Mouse (Mus musculus) yolk sac, embryonic 10.5 days (tissue): ENCODE data around the gene Cd19.

ENCODE experiments used
- DNase-seq: peaks from one replicate; pipeline ENCODE4 v3.0.0-alpha.2; 2017; ENCODE audit warnings: low spot score

Gene Cd19

GRCm38 (mm10) chr7:126414725-126415124, at the start of gene Cd19:
Cd19 (minus strand) TSS chr7:126414889.
- DNase-seq, result no peak

- DNase-seq, result no peak
Measured at GRCm38 (mm10) chr7:126464121-126464520, 49.4 kb upstream of the Cd19 start.

DNA sequence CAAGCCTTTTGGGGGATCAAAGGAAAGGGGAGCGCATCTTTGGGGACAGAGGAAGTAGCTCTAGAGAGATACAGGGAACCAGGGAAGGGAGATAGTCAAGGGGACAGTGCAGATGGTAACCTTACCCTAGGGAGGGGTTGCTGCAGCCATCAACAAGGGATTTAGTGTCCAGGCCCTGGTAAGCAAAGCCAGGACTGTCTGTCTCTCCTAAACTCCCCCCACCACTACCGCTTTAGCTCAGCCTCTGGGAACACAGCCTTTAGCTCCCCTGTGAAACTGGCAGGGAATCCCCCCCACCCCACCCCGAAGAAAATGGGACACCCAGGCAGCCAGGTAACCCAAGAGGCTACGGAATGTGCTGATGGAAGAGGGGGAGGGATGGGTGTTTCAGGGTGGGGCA, 48.9 kb upstream of the Cd19 start:
- DNase-seq, result no peak

GRCm38 (mm10) chr7:126463004-126463403, 48.3 kb upstream of the Cd19 start, which contains the start of gene Atp2a1:
Atp2a1 (minus strand) TSS chr7:126463108.
- DNase-seq, result no peak

GRCm38 (mm10) chr7:126461626-126462025, 46.9 kb upstream of the Cd19 start:
- no peak for DNase-seq

GRCm38 (mm10) chr7:126460623-126461399, 46.1 kb upstream of the Cd19 start:
- no peak for DNase-seq

DNA sequence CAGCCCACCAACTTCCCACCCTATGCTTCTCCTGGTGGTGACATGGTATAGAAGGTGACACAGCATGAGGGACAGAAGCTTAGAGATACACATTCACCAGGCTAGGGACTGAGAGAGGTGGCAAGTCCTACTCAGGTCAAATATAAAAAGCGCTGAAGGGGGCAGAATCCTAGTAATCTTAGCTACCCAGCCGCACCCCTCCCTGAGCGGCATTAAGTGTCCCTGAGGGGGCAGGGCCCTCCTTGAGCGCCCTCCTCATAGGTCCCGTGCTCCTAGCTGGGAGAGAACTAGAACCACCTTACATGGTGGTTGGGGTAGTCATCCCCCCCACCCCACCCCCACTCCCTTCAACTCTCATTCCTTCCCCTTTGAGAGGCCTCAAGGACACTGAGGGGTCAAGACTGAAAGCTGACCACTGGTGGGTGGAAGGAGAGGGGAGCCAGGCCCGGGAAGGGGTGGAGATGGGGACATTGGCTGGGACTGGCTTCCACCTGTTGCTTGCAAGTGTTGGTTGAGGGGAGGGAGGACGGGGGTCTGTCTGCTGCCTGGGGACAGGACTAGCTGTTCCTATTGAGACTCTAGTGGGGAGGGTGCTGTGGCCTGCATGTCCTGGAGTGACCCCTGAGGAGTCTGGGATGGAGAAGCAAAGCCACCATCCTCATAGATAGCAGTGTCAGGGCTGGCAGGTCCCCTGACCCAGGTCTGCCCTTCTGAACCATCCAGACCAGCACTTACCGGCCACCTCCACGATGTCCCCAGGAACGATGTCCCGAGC, 44.3 kb upstream of the Cd19 start:
- no peak for DNase-seq

- DNase-seq, result no peak
Measured at GRCm38 (mm10) chr7:126458225-126458624, 43.5 kb upstream of the Cd19 start.

DNA sequence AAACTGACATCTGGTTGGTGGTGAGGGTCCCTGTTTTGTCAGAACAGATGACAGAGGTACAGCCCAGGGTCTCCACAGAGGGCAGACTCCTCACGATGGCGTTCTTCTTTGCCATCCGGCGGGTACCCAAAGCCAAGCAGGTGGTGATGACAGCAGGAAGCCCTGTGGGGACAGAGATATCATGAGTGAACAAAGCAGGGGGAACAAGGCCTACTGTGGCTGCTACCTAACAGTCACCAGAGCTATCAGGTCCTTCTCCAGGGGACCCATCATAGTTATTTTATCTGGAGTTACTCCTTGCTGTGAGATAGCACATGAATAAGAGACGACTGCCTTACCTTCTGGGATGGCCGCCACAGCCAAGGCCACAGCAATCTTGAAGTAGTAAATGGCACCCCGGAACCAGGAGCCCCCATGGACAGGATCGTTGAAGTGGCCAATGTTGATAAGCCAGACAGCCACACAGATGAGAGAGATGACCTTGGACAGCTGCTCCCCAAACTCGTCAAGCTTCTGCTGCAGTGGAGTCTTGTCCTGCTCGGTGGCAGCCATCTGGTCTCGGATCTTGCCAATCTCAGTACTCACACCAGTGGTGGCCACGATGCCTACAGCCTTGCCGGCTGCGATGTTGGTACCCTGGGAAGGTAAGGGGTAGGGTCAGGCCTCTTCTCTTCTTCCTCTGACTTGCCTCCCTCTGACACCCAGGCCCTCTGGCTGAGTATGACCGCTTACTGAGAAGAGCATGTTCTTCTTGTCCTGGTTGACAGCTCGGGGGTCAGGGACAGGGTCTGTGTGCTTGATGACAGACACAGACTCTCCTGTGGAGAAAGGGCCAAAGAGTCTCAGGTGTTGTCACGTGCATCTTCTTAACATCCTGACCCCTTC, 41.9 kb upstream of the Cd19 start:
- no peak for DNase-seq

GRCm38 (mm10) chr7:126455242-126455641, 40.6 kb upstream of the Cd19 start:
- DNase-seq, result no peak

DNA sequence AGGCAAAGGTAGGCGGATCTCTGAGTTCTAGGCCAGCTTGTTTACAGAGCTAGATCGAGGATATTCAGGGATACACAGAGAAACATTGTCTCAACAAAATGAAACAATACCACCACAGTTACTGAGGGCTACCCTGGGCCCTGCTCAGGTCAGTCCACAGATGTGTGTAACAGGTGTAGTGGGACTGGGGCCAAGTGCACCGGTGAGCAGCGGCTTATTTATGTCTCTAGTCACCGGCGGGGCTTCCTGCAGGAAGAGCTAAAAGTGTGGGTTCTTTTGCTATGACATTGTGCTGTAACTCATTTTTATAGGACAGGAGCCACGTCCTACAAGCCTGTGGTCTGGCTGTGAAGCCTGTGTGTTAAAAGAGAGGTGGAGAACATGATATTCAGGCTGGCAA, 39.2 kb upstream of the Cd19 start:
- no peak for DNase-seq

GRCm38 (mm10) chr7:126452244-126452643, 37.6 kb upstream of the Cd19 start:
- no peak for DNase-seq

DNA sequence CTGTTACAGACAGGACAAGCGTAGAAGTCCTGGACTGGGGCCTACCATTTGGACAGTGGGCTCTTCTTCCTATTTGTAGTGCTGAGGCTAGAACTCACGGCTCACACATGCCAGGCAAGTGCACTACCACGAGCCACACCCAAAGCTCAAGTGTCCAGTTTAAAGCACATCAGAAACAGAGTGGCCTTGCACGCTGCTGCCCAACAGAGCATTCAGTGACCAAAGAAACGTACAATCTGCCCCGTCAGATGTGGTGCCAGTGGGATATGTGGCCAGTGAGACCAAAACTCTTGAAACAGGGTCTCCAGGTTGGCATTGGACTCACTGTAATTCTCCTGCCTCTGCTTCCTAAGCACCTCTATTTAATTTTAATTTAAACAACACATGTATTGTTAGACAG, 36.0 kb upstream of the Cd19 start:
- DNase-seq, result no peak

DNA sequence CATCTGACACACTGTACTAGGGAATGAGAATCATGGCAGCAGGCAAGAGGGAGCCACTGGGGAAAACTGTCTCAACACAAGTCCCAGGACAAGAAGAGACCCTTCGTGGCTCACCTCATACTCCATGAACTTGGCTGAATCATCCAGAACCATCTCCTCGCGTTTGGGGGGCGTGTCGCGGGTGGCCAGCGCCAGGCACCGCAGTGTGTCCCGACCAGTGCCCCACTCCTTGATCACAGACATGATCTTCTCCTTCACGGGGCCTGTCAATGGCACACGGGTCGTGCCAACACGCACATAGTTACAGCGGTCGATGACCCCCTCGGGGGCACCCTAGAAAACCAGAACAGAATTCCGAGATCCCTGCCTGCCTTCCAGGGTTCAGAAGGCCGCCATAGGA, 35.3 kb upstream of the Cd19 start:
- no peak for DNase-seq

DNA sequence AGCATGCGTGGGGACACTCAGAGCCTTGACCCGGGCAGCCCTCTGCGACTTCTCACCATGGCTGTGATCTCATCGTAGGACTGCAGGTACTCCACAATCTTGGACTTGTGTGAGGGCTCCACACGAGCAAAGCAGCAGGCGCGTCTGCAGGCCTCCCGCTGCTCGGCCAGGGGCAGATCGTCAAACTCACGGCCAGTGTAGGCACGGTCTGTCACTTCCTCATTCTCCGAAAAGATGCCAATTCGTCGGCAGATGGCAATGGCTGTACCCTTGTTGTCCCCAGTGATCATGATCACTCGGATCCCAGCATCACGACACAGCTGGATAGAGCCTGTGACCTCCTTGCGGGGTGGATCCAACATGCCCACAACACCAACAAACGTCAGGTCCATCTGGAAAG, 33.8 kb upstream of the Cd19 start:
- no peak for DNase-seq

- DNase-seq, result no peak
Measured at GRCm38 (mm10) chr7:126446217-126446616, 31.5 kb upstream of the Cd19 start.

DNA sequence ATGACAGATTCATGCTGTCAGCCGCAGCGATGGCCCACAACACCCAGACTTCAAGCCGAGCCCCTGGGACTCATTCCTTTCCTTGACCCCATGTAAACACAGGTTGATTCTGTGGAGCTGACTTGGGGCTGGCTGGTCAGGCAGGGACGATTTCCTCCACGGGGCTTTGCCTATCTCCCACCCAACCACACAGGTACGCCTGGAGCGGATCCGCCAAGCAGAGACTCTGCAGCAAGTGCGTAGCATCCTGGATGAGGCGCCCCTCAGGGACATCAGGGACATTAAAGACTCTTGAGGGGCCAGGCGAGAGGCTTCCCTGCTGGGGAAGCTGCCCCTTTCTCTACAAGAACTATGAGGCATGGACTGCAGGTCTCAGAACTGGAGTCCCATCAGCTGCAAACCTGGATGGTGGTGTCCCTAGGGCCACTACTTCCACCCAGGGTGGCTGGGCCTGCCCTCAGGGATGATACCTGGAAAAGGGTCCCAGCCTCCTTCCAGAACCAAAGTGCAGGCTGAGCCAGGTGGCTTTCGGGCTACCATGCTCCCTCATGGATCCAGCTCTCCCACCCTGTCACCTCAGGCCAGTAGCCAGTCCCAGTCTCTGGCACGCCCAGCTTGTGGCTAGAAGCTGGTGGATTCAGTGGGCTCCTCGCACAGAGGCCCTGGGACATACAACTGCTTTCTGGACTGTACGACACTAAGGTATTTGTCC, 30.6 kb upstream of the Cd19 start:
- DNase-seq, result no peak

GRCm38 (mm10) chr7:126444536-126444935, 29.8 kb upstream of the Cd19 start:
- DNase-seq, result no peak

- DNase-seq, result no peak
Measured at GRCm38 (mm10) chr7:126443997-126444396, 29.3 kb upstream of the Cd19 start.

GRCm38 (mm10) chr7:126440134-126440533, 25.4 kb upstream of the Cd19 start:
- no peak for DNase-seq

DNA sequence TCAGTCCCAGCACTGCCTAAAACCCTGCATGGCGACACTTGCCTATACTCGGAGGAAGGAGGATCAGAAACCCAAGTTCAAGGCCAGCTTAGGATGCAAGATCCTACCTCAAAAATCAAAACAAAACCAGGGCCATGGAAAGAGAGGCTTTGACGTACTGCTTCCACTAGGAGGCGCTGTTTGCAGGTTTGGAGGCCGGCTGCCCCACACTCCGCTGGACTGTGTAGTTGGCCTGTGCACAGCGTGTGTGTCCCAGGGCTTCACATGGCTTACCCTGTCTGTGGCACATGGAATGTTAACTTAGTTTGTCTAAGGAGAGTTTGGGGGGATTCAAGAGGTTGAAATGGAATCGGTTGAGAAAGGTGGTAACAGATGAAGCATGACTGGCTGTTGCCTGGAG, 22.2 kb upstream of the Cd19 start:
- DNase-seq, result peak; percentile 16

GRCm38 (mm10) chr7:126435801-126436200, 21.1 kb upstream of the Cd19 start:
- no peak for DNase-seq
